In the genomic region with DNA sequence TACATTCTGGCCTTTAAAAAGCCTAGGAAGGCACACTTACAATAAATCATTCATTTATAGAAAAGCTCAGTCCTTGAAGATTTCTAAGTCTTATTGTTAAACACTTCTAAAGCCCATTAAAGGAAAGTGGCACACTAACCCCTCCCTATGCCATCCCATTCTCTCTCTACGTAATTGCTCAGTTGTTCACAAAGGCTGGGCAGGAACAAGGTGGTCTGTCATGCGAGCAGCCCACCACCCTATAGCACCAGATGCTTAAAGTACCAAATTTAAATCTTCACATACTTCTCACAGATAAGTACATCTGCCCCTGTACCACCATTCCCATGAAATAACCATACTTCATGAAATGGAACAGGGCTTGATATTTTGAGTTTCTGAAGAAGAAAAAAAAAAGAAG, we compare ENCODE assay signal across 16 mouse cellular contexts.
"Had no signal": no experiment of that assay in that cellular context is flagged by ENCODE, and none has a peak within 500 bp of the region (broad histone marks: within the 10 kb centered on the region; RNA-seq: fewer than 3 reads in every experiment).

No protein-coding gene starts in this region.

- H3K4me1 ChIP-seq: liver, embryonic 15.5 days; lung, embryonic 15.5 days; midbrain, embryonic 13.5 days; midbrain, embryonic 15.5 days had no signal

- H3K27me3 ChIP-seq: liver, embryonic 15.5 days; lung, embryonic 15.5 days; midbrain, embryonic 13.5 days; midbrain, embryonic 15.5 days; neural tube, embryonic 13.5 days had no signal

- DNase-seq: liver, postnatal 0 days; lung, adult 2 months; lung, postnatal 14 days; right cerebral cortex, postnatal 4 days; spleen, adult 18-20 months; thymus, adult 18-20 months; thymus, postnatal 14 days; thymus, postnatal 36 days had no signal

- H3K4me3 ChIP-seq: liver, embryonic 15.5 days; lung, embryonic 15.5 days; megakaryocyte, embryonic 14.5 days; midbrain, embryonic 13.5 days; midbrain, embryonic 15.5 days; neural tube, embryonic 13.5 days had no signal

- H3K9me3 ChIP-seq: liver, embryonic 15.5 days; lung, embryonic 15.5 days; megakaryocyte, embryonic 14.5 days; midbrain, embryonic 13.5 days; midbrain, embryonic 15.5 days; neural tube, embryonic 13.5 days had no signal

- H3K4me2 ChIP-seq: liver, embryonic 15.5 days; lung, embryonic 15.5 days; midbrain, embryonic 11.5 days; midbrain, embryonic 13.5 days; midbrain, embryonic 15.5 days; neural tube, embryonic 13.5 days had no signal

- ATAC-seq: liver, postnatal 0 days; midbrain, embryonic 13.5 days; midbrain, embryonic 15.5 days had no signal

- H3K27ac ChIP-seq: liver, embryonic 15.5 days; lung, embryonic 15.5 days; macrophage; midbrain, embryonic 13.5 days; midbrain, embryonic 15.5 days; neural tube, embryonic 13.5 days had no signal

- H3K36me3 ChIP-seq: liver, embryonic 15.5 days; lung, embryonic 15.5 days; midbrain, embryonic 13.5 days; midbrain, embryonic 15.5 days; neural tube, embryonic 13.5 days had no signal

- H3K9ac ChIP-seq: liver, embryonic 15.5 days; liver, postnatal 0 days; lung, embryonic 15.5 days; midbrain, embryonic 13.5 days; midbrain, embryonic 15.5 days; neural tube, embryonic 13.5 days had no signal
